Mouse (Mus musculus) embryo, embryonic 10.5 days (tissue): ENCODE data around the gene Olfr479.
"Not testable (repeated sequence)": the region's sequence is repeated elsewhere in the genome, so short reads cannot be mapped to it uniquely, and the experiment has no call there.

Experiments used
- DNase-seq: peaks from one replicate; pipeline ENCODE4 v3.0.0-alpha.2; 2015; ENCODE audit warnings: low spot score

Olfr479 gene

DNA sequence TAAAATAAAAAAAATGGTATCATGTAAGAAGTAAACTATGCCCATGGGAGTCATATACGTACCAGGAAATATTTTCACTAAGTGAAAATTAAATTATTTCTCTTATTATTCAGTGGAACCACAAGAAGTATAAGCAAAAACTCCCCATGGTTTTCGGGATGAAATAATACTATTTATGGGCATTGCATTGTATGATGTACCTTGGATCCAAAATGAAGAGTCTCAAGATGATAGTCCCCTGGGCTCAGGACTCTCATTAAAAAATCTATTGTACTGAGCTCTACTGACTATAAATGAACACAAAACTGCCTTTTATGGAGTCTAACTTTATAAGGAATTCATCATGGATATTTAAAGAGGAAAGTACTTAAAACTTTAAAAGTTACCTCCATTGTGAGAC, at the start of gene Olfr479:
Olfr479 (plus strand) TSS at position 301 of the 400 bp plus-strand sequence.
- no peak for DNase-seq

GRCm38 (mm10) chr7:108014256-108014655, 36.2 kb upstream of the Olfr479 start:
- DNase-seq = not testable (repeated sequence)

DNA sequence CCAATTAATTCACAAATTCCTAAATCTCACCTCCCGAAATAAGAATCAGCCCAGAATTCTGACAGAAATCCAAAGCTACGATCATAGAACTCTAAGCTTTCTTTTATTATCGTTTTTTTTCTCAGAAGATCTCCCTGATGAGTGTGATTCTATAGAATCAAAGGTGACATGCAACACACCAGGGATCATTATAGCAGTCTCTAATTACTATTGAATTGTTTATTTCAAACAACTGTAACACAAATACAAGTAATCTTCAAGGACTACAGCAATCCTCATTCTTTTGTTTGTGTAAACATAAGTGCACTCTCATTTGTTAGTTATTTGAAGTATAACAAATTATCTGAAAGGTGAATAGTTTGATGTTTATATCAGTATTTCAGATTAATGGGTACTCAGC, 16.6 kb upstream of the Olfr479 start, which contains the start of gene Olfr478:
Olfr478 (minus strand) TSS at position 101 of the 400 bp plus-strand sequence.
- DNase-seq = no peak

- no peak for DNase-seq
These were observed 16.8 kb downstream of the Olfr479 start, which contains the start of gene Olfr480 for GRCm38 (mm10) chr7:108067246-108067645. Gene Olfr480, minus strand, starts transcription at chr7:108067346.

- DNase-seq = no peak
These were observed 29.1 kb downstream of the Olfr479 start, which contains the start of gene Olfr481 for GRCm38 (mm10) chr7:108079555-108079954. Gene Olfr481, plus strand, starts transcription at chr7:108079855.

- DNase-seq = no peak
These were observed 47.0 kb downstream of the Olfr479 start, which contains the start of gene Olfr482 for GRCm38 (mm10) chr7:108097486-108097885. Gene Olfr482, minus strand, starts transcription at chr7:108097586.

GRCm38 (mm10) chr7:108100549-108100948, 50.1 kb downstream of the Olfr479 start, which contains the start of gene Olfr483:
Gene Olfr483, plus strand, starts transcription at chr7:108100849.
- no peak for DNase-seq
